Mouse (Mus musculus) ES-Bruce4 (cell line): ENCODE measurements around the gene Ier5l.

Source experiments
- CTCF ChIP-seq: IDR thresholded peaks from one replicate; pipeline ENCODE4 v1.8.1; 2011; ENCODE audit warnings: low read depth, low read length
- POLR2A ChIP-seq: IDR thresholded peaks from one replicate; pipeline ENCODE4 v1.8.1; 2011; ENCODE audit warnings: low read length; ENCODE audit not compliant: insufficient read depth

DNA sequence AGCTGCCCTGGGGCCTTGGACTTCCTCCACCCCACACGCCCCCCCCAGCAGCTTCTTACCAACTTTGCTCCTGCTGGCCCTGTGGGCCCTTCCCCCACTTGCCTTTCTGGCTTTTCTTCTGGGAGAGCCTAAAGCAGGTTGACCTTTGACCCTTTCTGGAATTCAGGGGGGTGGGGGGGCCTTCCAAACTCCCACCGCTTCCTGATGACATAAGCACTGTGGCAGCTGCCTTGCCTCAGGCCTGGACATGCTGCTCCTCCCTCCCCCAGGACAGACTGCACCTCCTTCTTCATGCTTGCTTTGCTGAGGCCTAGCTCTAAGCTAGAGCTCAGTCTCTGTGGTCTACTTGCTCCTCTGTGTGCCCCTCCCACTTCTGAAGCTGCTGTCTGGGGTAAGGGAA lies 28.7 kb downstream of the Ier5l start:
- no peak for TF ChIP-seq CTCF
- no peak for TF ChIP-seq POLR2A
